Mouse (Mus musculus): ENCODE results near the gene Trak1. TPM values are rescaled to one million over a fixed set of nuclear protein-coding genes. Genes with fewer than 3 reads are reported as not detected.
A peak's percentile ranks its signal among the peaks of the same experiment; 100 is the strongest.

Trak1 gene
- polyA plus RNA-seq (2015; fragmentation: Nextera tagmentation; extraction: Ambion mirVana): 49.7 and 49.9 TPM in 2 replicates

DNA sequence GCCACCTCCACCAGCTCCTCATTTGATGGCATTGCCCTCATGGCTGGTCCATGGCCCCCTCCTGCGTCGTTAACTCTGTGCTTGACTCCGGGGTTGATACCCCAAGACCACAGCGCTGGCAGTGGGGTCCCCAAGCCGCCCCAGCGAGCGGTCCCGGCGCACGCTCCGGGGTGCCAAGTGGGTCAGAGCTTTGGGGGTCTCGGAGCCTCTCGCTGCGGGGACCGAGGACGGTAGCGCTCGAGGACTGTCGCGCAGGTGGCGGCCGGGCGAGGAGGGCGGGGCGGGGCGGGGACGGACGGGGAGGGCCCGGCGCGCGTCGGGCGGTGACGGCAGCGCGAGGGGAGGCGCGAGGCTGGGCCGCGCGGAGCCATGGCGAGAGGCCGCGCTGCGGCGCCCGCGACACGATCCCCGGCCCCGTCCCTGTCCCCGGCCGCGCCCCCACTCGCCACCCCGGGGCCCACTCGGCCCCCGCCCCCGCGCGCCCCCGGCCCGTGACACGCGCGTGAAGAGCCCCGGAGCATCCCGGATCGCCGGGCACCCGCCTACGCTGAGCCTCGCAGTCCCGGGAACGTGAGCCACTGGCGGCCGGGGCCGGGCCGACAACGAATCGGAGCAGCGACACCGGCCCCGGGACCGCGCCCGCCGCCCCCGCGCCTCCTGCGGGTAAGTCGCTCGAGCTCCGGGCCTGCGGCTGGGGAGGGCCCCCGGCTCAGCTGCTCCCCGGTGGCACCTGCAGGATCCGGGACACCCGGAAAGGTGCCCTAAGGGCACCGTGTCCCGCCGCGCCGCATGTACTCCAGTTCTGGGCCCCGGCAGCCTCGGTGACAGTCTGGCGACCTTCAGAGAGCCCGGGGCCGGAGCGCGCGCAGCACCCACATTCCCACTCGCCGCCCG, at the start of gene Trak1:
Gene Trak1 (plus strand): TSS at position 332 of the 894 bp plus-strand sequence.
- no peaks in the 10 kb centered on the region for H3K27me3 ChIP-seq
- H3K4me3 ChIP-seq: peak within 1 kb of the TSS; percentile 87
- H3K36me3 ChIP-seq (ENCODE audit: poor library complexity, severe bottlenecking): no peaks in the 10 kb centered on the region
- H3K4me1 ChIP-seq: peaks cover 44% of the 10 kb centered on the region
- peak within 1 kb of the TSS; percentile 93 for H3K4me2 ChIP-seq
- peak within 1 kb of the TSS; percentile 97 for H3K9ac ChIP-seq
- under 1% methylated on average over 77 of the region's 116 CpGs for WGBS
- ATAC-seq: peak; percentile 93
- no peaks in the 10 kb centered on the region for H3K9me3 ChIP-seq (replicated peaks)
- H3K27ac ChIP-seq: peak within 1 kb of the TSS; percentile 41

DNA sequence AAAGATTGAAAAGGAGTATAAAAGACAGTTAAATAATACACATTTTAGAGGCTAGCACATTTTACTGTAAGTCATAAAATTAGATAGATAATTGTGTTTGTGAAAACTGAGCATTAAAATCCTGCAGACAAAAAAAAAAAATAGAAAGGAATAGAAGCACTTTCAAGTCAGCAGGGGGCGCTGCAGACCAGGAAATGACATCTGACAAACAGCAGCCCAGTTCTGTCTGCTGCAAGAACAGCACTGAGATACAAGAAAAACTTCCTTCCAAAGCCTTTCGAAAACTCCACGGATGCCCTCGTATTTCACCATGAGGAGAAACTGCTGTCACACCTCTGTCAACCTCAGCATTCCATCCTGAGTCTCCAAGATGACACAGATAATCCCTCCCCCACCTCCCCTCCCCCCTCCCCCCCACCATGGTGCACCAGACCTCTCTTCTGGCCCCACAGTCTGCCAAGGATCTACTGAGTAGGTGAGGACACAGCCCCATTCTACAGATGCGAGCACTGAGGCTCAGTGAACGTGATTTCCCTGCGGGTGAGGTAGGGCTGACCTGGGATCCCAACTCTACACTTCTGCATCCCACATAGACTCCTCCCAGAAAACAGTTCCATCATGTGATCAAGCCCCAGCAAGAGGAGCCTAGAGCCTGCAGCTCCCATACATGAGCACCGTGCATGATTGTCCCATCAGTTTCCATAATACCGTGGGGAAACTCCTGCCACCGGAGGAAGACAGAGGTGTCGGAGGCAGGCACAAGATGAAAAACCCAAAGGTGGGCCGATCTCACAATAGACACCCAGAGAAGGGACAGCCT, 49.1 kb upstream of the Trak1 start:
- H3K27ac ChIP-seq: no peak overlapping the region
- H3K36me3 ChIP-seq (ENCODE audit: poor library complexity, severe bottlenecking): peaks cover 8% of the 10 kb centered on the region
- 0 out of 2 replicates have a peak, but pooled peaks have one; percentile 43 for ATAC-seq
- WGBS: 68% methylated on average over 12 of the region's 12 CpGs
- no peak overlapping the region for H3K4me2 ChIP-seq
- H3K27me3 ChIP-seq: no peaks in the 10 kb centered on the region
- H3K4me1 ChIP-seq: no peaks in the 10 kb centered on the region
- H3K4me3 ChIP-seq: no peak overlapping the region
- no peak overlapping the region for H3K9ac ChIP-seq
- H3K9me3 ChIP-seq (replicated peaks): no peaks in the 10 kb centered on the region

DNA sequence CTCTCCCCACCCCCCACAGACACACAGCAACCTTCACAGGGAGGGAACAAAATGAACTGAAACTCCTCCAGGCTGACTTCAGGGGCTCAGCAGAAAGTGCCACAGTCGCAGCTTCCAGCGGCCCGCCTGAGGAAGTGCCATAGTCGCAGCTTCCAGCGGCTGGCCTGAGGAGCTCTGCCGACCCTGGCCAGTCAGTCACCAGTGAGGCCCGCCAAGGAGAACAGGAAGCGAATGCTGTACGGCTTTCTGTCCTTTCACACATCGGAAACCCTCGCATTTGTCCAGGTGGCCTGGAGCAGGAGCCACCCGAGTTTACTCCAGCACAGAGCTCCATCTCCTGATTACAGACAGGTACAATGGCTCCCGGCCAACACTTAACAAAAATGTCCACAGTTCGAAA, 47.5 kb upstream of the Trak1 start:
- H3K9ac ChIP-seq: no peak overlapping the region
- no peaks in the 10 kb centered on the region for H3K27me3 ChIP-seq
- WGBS: 55% methylated on average over 14 of the region's 14 CpGs
- H3K4me1 ChIP-seq: no peaks in the 10 kb centered on the region
- no peaks in the 10 kb centered on the region for H3K9me3 ChIP-seq (replicated peaks)
- H3K4me3 ChIP-seq: no peak overlapping the region
- H3K4me2 ChIP-seq: no peak overlapping the region
- H3K27ac ChIP-seq: no peak overlapping the region
- no peak for ATAC-seq
- peaks cover 11% of the 10 kb centered on the region for H3K36me3 ChIP-seq (ENCODE audit: poor library complexity, severe bottlenecking)

DNA sequence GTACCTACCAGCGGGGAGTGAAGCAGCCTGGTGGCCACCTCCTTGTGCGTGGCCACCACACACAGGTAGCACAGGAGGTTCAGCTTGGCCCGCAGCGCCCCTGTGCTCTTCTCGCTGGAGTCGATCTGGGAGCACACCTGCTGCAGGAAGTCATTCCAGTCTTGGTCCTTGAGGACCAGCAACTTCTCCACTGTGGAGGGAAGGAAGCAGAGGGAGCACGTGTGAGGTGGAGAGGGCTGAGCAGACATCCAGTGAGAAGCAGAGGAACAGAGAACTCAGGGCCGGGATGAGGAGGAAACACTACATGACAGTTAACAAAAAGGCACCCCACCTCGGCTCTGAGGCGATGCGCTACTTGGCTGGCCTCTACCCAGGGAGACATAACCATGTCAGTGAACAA, 46.4 kb upstream of the Trak1 start:
- H3K36me3 ChIP-seq (ENCODE audit: poor library complexity, severe bottlenecking): peaks cover 17% of the 10 kb centered on the region
- no peaks in the 10 kb centered on the region for H3K27me3 ChIP-seq
- H3K4me2 ChIP-seq: no peak overlapping the region
- no peak overlapping the region for H3K27ac ChIP-seq
- WGBS: 93% methylated on average over 11 of the region's 11 CpGs
- no peak overlapping the region for H3K9ac ChIP-seq
- no peaks in the 10 kb centered on the region for H3K4me1 ChIP-seq
- H3K9me3 ChIP-seq (replicated peaks): no peaks in the 10 kb centered on the region
- no peak for ATAC-seq
- H3K4me3 ChIP-seq: no peak overlapping the region

DNA sequence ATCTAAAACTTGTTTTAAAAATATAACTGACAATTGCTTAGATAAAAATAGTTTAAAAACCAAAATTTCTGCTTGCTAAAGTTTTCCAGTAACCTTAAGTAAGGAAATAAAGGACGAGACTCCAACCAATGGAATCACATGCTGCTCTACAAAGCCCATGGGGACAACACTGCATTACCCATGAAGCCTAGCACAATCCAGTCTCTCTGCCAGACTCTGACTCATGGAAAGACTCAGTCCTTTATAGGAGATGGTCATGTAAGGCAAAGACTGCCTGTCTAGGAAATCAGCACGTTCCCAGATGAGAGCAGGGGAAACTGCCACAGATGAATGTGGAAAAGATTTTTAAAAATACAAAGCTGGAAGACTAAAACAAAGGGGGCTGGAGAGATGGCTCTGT, 43.3 kb upstream of the Trak1 start:
- no peak overlapping the region for H3K4me2 ChIP-seq
- 88% methylated on average over 2 of the region's 2 CpGs for WGBS
- no peaks in the 10 kb centered on the region for H3K27me3 ChIP-seq
- no peaks in the 10 kb centered on the region for H3K9me3 ChIP-seq (replicated peaks)
- H3K27ac ChIP-seq: no peak overlapping the region
- peaks cover 24% of the 10 kb centered on the region for H3K36me3 ChIP-seq (ENCODE audit: poor library complexity, severe bottlenecking)
- no peak overlapping the region for H3K9ac ChIP-seq
- no peaks in the 10 kb centered on the region for H3K4me1 ChIP-seq
- no peak overlapping the region for H3K4me3 ChIP-seq
- ATAC-seq: no peak

DNA sequence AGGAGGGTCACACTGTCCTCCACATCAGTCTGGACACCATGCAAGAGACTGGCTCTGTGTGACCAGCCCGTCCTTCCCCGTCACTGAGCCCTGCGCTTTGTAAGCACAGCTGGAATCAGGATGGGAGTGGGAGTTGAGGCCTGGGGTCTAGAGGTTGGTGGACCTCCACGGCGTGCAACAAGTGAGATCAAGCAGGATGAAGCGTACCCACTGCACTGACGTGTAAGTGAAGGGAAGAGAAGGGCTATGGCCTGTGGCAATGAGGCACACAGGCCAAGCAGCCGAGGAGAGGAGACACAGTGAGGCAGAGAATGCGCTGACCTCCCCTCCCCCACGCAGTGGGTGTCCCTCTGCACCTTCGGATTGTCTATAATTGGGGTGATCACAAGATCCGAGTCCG, 42.5 kb upstream of the Trak1 start:
- H3K4me1 ChIP-seq: 0 out of 2 replicates have a peak, but pooled peaks cover 3% of the 10 kb centered on the region
- H3K9ac ChIP-seq: no peak overlapping the region
- 92% methylated on average over 13 of the region's 13 CpGs for WGBS
- H3K27me3 ChIP-seq: no peaks in the 10 kb centered on the region
- H3K27ac ChIP-seq: no peak overlapping the region
- no peaks in the 10 kb centered on the region for H3K9me3 ChIP-seq (replicated peaks)
- ATAC-seq: no peak
- no peak overlapping the region for H3K4me3 ChIP-seq
- H3K36me3 ChIP-seq (ENCODE audit: poor library complexity, severe bottlenecking): peaks cover 24% of the 10 kb centered on the region
- no peak overlapping the region for H3K4me2 ChIP-seq

DNA sequence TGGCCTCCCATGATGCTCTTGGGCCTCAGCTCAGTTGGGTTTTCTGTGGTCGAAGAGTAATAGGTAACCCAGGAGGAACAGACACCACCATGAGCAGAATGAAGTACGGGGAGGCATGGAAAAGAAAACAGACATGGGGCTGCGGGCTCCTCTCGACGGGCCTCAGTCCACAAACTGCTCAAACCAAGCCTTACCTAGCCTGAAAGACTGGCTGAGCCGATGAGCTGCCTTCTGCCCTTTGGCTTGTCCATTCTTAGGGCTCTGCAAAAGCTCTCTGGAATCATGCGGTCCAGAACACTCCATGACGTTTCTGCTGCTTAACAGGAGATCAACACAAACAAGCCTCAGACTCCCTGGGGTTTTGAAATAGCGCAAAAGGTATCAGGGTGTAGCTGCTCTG, 40.2 kb upstream of the Trak1 start:
- Histone ChIP-seq H3K9ac (no peak overlapping the region), H3K4me3 (no peak overlapping the region), H3K4me2 (no peak overlapping the region), H3K36me3 (ENCODE audit: poor library complexity, severe bottlenecking) (peaks cover 24% of the 10 kb centered on the region), H3K27ac (no peak overlapping the region), H3K9me3 (replicated peaks) (no peaks in the 10 kb centered on the region), H3K4me1 (0 out of 2 replicates have a peak, but pooled peaks cover 3% of the 10 kb centered on the region), H3K27me3 (no peaks in the 10 kb centered on the region)
- no peak for ATAC-seq
- 84% methylated on average over 9 of the region's 9 CpGs for WGBS

DNA sequence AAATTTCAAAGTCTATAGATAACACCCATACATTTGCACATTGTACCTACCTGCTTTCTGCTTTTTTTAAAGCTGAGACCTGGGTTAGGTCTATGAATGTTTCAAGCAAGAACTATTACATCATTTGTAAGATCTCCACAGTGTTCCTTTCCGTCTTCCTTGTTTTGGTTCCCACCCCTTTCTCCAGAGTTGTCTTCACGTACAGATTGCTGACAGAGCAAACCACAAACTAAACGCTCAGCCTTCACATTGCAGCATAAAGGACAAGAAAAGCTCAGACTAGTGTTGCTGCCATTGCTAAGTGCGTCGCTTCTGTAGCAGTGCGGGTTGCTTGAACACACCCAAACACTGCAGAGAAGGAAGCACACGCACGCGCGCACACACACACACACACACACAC, 32.0 kb upstream of the Trak1 start:
- Histone ChIP-seq H3K27me3 (no peaks in the 10 kb centered on the region), H3K4me1 (no peaks in the 10 kb centered on the region), H3K27ac (no peak overlapping the region), H3K4me2 (no peak overlapping the region), H3K36me3 (ENCODE audit: poor library complexity, severe bottlenecking) (peaks cover 15% of the 10 kb centered on the region), H3K4me3 (no peak overlapping the region), H3K9ac (no peak overlapping the region), H3K9me3 (replicated peaks) (no peaks in the 10 kb centered on the region)
- ATAC-seq: no peak
- 87% methylated on average over 10 of the region's 10 CpGs for WGBS

DNA sequence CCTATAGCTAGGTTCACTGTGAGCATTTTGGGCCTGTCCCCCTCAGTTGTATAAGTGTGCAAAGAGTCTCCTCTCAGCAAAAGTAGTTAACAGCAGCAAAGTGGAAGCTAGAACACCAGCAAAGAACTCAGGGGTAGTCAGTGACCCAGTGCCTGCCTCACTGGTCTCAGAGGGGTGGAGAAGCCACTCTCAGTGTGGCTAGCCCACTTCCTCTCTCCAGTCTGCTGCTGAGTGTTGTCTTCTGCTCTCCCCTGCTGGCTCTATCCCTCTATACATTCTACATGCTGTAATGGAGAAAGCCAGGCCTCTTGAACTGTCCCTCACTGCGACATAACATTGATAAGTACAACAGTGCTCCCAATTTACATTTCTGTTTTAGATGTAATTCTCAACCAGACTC, 26.2 kb upstream of the Trak1 start:
- H3K27ac ChIP-seq: no peak overlapping the region
- H3K4me3 ChIP-seq: no peak overlapping the region
- H3K36me3 ChIP-seq (ENCODE audit: poor library complexity, severe bottlenecking): no peaks in the 10 kb centered on the region
- peaks cover 3% of the 10 kb centered on the region; the same call in 1 of the 2 replicates for H3K4me1 ChIP-seq
- no peaks in the 10 kb centered on the region for H3K9me3 ChIP-seq (replicated peaks)
- ATAC-seq: no peak
- WGBS: 89% methylated on average over 1 of the region's 1 CpGs
- no peaks in the 10 kb centered on the region for H3K27me3 ChIP-seq
- no peak overlapping the region for H3K4me2 ChIP-seq
- no peak overlapping the region for H3K9ac ChIP-seq

DNA sequence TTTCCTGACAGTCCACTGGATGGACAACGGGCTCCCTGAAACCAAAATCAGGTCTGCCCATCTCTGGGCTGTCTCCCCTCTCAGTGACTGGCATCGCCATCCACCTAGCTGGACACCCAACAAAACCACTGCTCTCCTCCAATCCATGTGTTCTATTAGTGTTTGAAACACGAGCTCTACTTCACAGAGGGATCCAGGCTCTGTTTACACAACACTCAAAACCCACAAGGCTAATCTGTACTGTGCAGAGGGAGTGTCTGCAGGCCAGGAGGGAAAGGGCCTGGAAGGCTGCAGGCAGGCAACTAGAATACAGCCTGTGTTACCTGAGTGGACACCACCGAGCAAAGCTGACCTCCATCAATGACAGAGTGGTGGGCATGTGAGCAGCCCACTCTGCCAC, 25.7 kb upstream of the Trak1 start:
- Histone ChIP-seq H3K4me1 (peaks cover 7% of the 10 kb centered on the region), H3K4me2 (no peak overlapping the region), H3K9ac (no peak overlapping the region), H3K27me3 (no peaks in the 10 kb centered on the region), H3K36me3 (ENCODE audit: poor library complexity, severe bottlenecking) (no peaks in the 10 kb centered on the region), H3K4me3 (no peak overlapping the region), H3K9me3 (replicated peaks) (no peaks in the 10 kb centered on the region), H3K27ac (no peak overlapping the region)
- WGBS: 75% methylated on average over 4 of the region's 4 CpGs
- ATAC-seq: no peak

DNA sequence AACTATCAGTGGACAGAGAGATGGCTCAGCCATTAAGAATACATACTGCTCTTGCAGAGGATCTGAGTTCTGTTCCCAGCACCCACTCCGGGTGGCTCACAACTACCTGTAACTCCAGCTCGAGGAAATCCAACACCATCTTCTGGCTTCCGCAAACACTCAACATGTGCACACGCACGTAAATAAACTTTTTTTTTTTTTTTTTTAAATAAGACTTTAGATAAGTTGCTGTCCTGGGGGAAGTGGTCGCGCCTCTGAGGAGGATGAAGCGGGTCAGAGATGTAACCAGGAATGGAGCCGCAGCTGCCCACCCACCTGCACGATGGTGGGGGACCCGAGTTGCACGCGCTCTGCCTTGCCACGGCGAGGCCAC, 20.6 kb upstream of the Trak1 start:
- H3K27me3 ChIP-seq: no peaks in the 10 kb centered on the region
- WGBS: 18% methylated on average over 15 of the region's 15 CpGs
- no peak overlapping the region for H3K27ac ChIP-seq

More for the DNA sequence above, 20.6 kb upstream of the Trak1 start:
- Histone ChIP-seq H3K9me3 (replicated peaks) (no peaks in the 10 kb centered on the region), H3K36me3 (ENCODE audit: poor library complexity, severe bottlenecking) (0 out of 2 replicates have a peak, but pooled peaks cover 3% of the 10 kb centered on the region), H3K9ac (peak overlapping the region; percentile 72), H3K4me1 (peaks cover 19% of the 10 kb centered on the region), H3K4me3 (peak overlapping the region; percentile 48), H3K4me2 (peak overlapping the region; percentile 83)
- no peak for ATAC-seq

Measured in forebrain, embryonic 13.5 days (tissue).